Mouse (Mus musculus): Measurements from ENCODE around the gene Zranb1. TPM values are rescaled to one million over a fixed set of nuclear protein-coding genes. Genes with fewer than 3 reads are reported as not detected.

Gene Zranb1
- total and polyA plus RNA-seq, 3 experiments, result 17.4 to 18.5 TPM; not detected in 1

- DNase-seq (ENCODE audit: low read depth, low spot score), result no peak
- Histone ChIP-seq H3K36me3 (ENCODE audit: control insufficient read depth in 1 of 2, insufficient read depth in 2 of 2, low read length in 2 of 2) (peaks cover 0 to 22% of the 10 kb centered on the region in 2 experiments; a peak in 2 of 4 replicates), H3K27me3 (ENCODE audit: control insufficient read depth in 1 of 2, insufficient read depth in 2 of 2, low read length in 2 of 2) (no peaks in the 10 kb centered on the region), H3K4me1 (ENCODE audit: control insufficient read depth in 1 of 2, insufficient read depth in 2 of 2, low read length in 2 of 2) (no peaks in the 10 kb centered on the region), H3K9ac (ENCODE audit: control insufficient read depth, low read depth, low read length, poor library complexity, severe bottlenecking) (no peak overlapping the region), H3K79me2 (ENCODE audit: control insufficient read depth, insufficient read depth, low read length, poor library complexity) (peaks cover 1% of the 10 kb centered on the region; the same call in 1 of the 2 replicates), H3K27ac (ENCODE audit: control insufficient read depth, low read depth, low read length) (no peak overlapping the region), H3K9me3 (replicated peaks; ENCODE audit: insufficient read depth, low read length) (no peaks in the 10 kb centered on the region), H3K4me3 (ENCODE audit: control insufficient read depth in 1 of 2, insufficient read depth in 1 of 2, low read depth in 2 of 2, low read length in 2 of 2) (no peak overlapping the region)
- 0 out of 2 replicates have a peak, but pooled peaks have one; percentile 5 for TF ChIP-seq SMC3 (IDR thresholded peaks at IDR 0.05; ENCODE audit: low read depth, low read length)
- TF ChIP-seq RAD21 (IDR thresholded peaks at IDR 0.05; ENCODE audit: low read depth, low read length), result peak; percentile 4
- TF ChIP-seq TBP (IDR thresholded peaks at IDR 0.05; ENCODE audit: low read depth, low read length), result no peak
- TF ChIP-seq MAFK (IDR thresholded peaks at IDR 0.05; ENCODE audit: borderline replicate concordance, low read depth, low read length), result no peak
- TF ChIP-seq CTCF (IDR thresholded peaks at IDR 0.05 in 2 of 3, conservative IDR thresholded peaks at IDR 0.05 in 1 of 3; ENCODE audit: control insufficient read depth in 1 of 3, insufficient read depth in 1 of 3, low read depth in 2 of 3, low read length in 3 of 3, poor library complexity in 1 of 3, severe bottlenecking in 1 of 3), result peak in 1 of 3 experiments; percentile 18; a peak in 1 of 6 replicates
Observed at GRCm38 (mm10) chr7:132972079-132972478, 41.1 kb downstream of the Zranb1 start.

GRCm38 (mm10) chr7:132976079-132976478 lies 45.1 kb downstream of the Zranb1 start:
- no peak overlapping the region for H3K9ac ChIP-seq (ENCODE audit: control insufficient read depth, low read depth, low read length, poor library complexity, severe bottlenecking)
- no peak for DNase-seq (ENCODE audit: low read depth, low spot score)
- peaks cover 0 to 19% of the 10 kb centered on the region in 2 experiments; a peak in 2 of 4 replicates for H3K36me3 ChIP-seq (ENCODE audit: control insufficient read depth in 1 of 2, insufficient read depth in 2 of 2, low read length in 2 of 2)
- no peaks in the 10 kb centered on the region for H3K9me3 ChIP-seq (replicated peaks; ENCODE audit: insufficient read depth, low read length)
- TF ChIP-seq MYC (IDR thresholded peaks at IDR 0.05; ENCODE audit: low read depth, low read length) (no peak), TBP (IDR thresholded peaks at IDR 0.05; ENCODE audit: low read depth, low read length) (no peak), RAD21 (IDR thresholded peaks at IDR 0.05; ENCODE audit: low read depth, low read length) (no peak)
- H3K27ac ChIP-seq (ENCODE audit: control insufficient read depth, low read depth, low read length), result no peak overlapping the region
- H3K79me2 ChIP-seq (ENCODE audit: control insufficient read depth, insufficient read depth, low read length, poor library complexity), result peaks cover 1% of the 10 kb centered on the region; the same call in 1 of the 2 replicates
- H3K4me3 ChIP-seq (ENCODE audit: control insufficient read depth in 1 of 2, insufficient read depth in 1 of 2, low read depth in 2 of 2, low read length in 2 of 2), result no peak overlapping the region
- no peaks in the 10 kb centered on the region for H3K4me1 ChIP-seq (ENCODE audit: control insufficient read depth in 1 of 2, insufficient read depth in 2 of 2, low read length in 2 of 2)
- H3K27me3 ChIP-seq (ENCODE audit: control insufficient read depth in 1 of 2, insufficient read depth in 2 of 2, low read length in 2 of 2), result no peaks in the 10 kb centered on the region

DNA sequence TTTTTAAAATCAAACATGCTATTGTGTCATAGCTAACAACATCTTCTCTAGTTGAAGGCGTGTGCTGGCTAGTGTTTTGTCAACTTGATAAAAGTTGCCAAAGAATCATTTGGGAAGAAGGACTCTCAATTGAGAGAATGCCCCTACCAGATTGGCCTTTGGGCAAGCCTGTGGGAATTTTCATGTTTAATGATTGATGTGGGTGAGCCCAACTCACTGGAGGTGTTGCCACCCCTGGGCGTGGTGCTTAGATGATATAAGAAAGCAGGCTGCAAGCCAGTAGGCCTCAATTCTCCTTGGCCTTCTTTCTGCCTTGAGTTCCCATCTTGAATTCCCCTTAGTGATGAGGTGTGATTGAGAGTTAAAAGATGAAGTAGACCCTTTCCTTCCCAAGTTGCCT lies 47.0 kb downstream of the Zranb1 start:
- H3K79me2 ChIP-seq (ENCODE audit: control insufficient read depth, insufficient read depth, low read length, poor library complexity), result peaks cover 1% of the 10 kb centered on the region; the same call in 1 of the 2 replicates
- no peak for DNase-seq (ENCODE audit: low read depth, low spot score)
- H3K4me3 ChIP-seq (ENCODE audit: control insufficient read depth in 1 of 2, insufficient read depth in 1 of 2, low read depth in 2 of 2, low read length in 2 of 2), result no peak overlapping the region
- no peaks in the 10 kb centered on the region for H3K27me3 ChIP-seq (ENCODE audit: control insufficient read depth in 1 of 2, insufficient read depth in 2 of 2, low read length in 2 of 2)
- H3K36me3 ChIP-seq (ENCODE audit: control insufficient read depth in 1 of 2, insufficient read depth in 2 of 2, low read length in 2 of 2), result peaks cover 0 to 24% of the 10 kb centered on the region in 2 experiments; a peak in 2 of 4 replicates
- no peak overlapping the region for H3K27ac ChIP-seq (ENCODE audit: control insufficient read depth, low read depth, low read length)
- no peaks in the 10 kb centered on the region for H3K4me1 ChIP-seq (ENCODE audit: control insufficient read depth in 1 of 2, insufficient read depth in 2 of 2, low read length in 2 of 2)
- TF ChIP-seq MAZ (IDR thresholded peaks at IDR 0.05; ENCODE audit: low read depth, low read length) (no peak), ELF1 (IDR thresholded peaks at IDR 0.05; ENCODE audit: low read depth, low read length) (no peak), HCFC1 (IDR thresholded peaks at IDR 0.05; ENCODE audit: low read depth, low read length) (no peak), NRF1 (IDR thresholded peaks at IDR 0.05; ENCODE audit: insufficient read depth, low read depth, low read length, poor library complexity, severe bottlenecking) (no peak), MAX (IDR thresholded peaks at IDR 0.05; ENCODE audit: low read length) (no peak), POLR2AphosphoS2 (IDR thresholded peaks at IDR 0.05; ENCODE audit: low read length) (no peak), JUND (IDR thresholded peaks at IDR 0.05; ENCODE audit: low read depth, low read length) (no peak), USF2 (IDR thresholded peaks at IDR 0.05; ENCODE audit: borderline replicate concordance in 1 of 2, insufficient read depth in 1 of 2, low read depth in 1 of 2, low read length in 2 of 2) (no peak), BHLHE40 (IDR thresholded peaks at IDR 0.05; ENCODE audit: borderline replicate concordance, low read depth, low read length) (no peak), E2F4 (IDR thresholded peaks at IDR 0.05; ENCODE audit: borderline replicate concordance, low read depth, low read length) (no peak), ZNF384 (IDR thresholded peaks at IDR 0.05; ENCODE audit: low read depth, low read length) (no peak), ZC3H11A (IDR thresholded peaks at IDR 0.05; ENCODE audit: low read depth, low read length) (no peak), ETS1 (IDR thresholded peaks at IDR 0.05; ENCODE audit: low read depth, low read length) (no peak), GATA1 (IDR thresholded peaks at IDR 0.05; ENCODE audit: low read depth, low read length) (no peak), KAT2A (conservative IDR thresholded peaks at IDR 0.05; ENCODE audit: low read depth, low read length) (no peak), MYB (IDR thresholded peaks at IDR 0.05; ENCODE audit: low read depth, low read length) (no peak), NELFE (IDR thresholded peaks at IDR 0.05; ENCODE audit: low read depth, low read length) (no peak)
- no peak overlapping the region for H3K9ac ChIP-seq (ENCODE audit: control insufficient read depth, low read depth, low read length, poor library complexity, severe bottlenecking)
- H3K9me3 ChIP-seq (replicated peaks; ENCODE audit: insufficient read depth, low read length), result no peaks in the 10 kb centered on the region
